Comparison of ENCODE assay signal across 8 mouse cellular contexts in the genomic region with DNA sequence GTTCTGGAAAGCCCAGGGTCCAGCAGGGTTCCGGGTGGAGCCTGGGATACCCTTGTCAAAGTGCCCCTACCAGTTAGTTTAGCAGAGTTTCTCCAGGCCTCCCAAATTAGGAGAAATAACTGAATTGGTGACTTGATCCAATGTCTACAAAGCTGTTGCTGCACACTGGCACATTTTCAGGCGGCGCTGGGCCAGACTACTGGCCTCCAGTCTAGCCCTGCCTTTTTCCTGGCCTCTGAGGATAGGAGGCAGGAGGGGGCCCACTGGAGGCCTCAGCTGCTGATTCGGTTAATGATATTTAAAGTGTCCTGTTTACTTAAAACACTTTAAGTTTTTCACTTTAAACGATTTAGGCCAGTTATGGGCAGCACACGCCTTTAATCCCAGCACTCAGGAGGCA. TPM values are rescaled to one million over a fixed set of nuclear protein-coding genes. Genes with fewer than 3 reads are reported as not detected.
DNase-seq lines count a peak whose midpoint lies in the region; ATAC-seq and TF ChIP-seq lines count a peak whose summit lies in the region.

No protein-coding gene starts in this region.

- WGBS in kidney, embryonic 16.5 days: 75% methylated on average over 6 of the region's 6 CpGs
- whole genome bisulfite sequencing in heart, embryonic 10.5 days: 78% methylated on average over 6 of the region's 6 CpGs
- WGBS in lung, embryonic 14.5 days: 55% methylated on average over 6 of the region's 6 CpGs
- WGBS in limb, embryonic 10.5 days: 86% methylated on average over 6 of the region's 6 CpGs

- no peak overlapping the region for H3K27ac ChIP-seq in kidney, embryonic 16.5 days (ENCODE audit: low read length)
- peak overlapping the region; percentile 86 for H3K27ac ChIP-seq in heart, embryonic 10.5 days
- no peak overlapping the region for H3K27ac ChIP-seq in lung, embryonic 14.5 days (ENCODE audit: low read depth)
- no peak overlapping the region for H3K27ac ChIP-seq in limb, embryonic 10.5 days

- no peak overlapping the region for H3K4me2 ChIP-seq in kidney, embryonic 16.5 days (replicated peaks; ENCODE audit: low read depth, low read length)
- no peak overlapping the region; the same call in 1 of the 2 replicates for H3K4me2 ChIP-seq in lung, embryonic 14.5 days

- no peaks in the 10 kb centered on the region for H3K27me3 ChIP-seq in kidney, embryonic 16.5 days (ENCODE audit: insufficient read depth, low read length)
- H3K27me3 ChIP-seq in heart, embryonic 10.5 days (ENCODE audit: insufficient read depth, poor library complexity, severe bottlenecking): no peaks in the 10 kb centered on the region
- H3K27me3 ChIP-seq in lung, embryonic 14.5 days (ENCODE audit: insufficient read depth, low read length): no peaks in the 10 kb centered on the region
- H3K27me3 ChIP-seq in limb, embryonic 10.5 days (ENCODE audit: low read depth, poor library complexity, severe bottlenecking): no peaks in the 10 kb centered on the region

- no peak overlapping the region for H3K4me3 ChIP-seq in kidney, embryonic 16.5 days (ENCODE audit: low read length)
- no peak overlapping the region for H3K4me3 ChIP-seq in heart, embryonic 10.5 days
- no peak overlapping the region for H3K4me3 ChIP-seq in lung, embryonic 14.5 days (ENCODE audit: low read depth, low read length)
- H3K4me3 ChIP-seq in limb, embryonic 10.5 days: no peak overlapping the region

- no peak for TF ChIP-seq CTCF in lung, embryonic 14.5 days (IDR thresholded peaks at IDR 0.05; ENCODE audit: low read depth)

- H3K9ac ChIP-seq in kidney, embryonic 16.5 days (replicated peaks; ENCODE audit: low read length): no peak overlapping the region
- no peak overlapping the region for H3K9ac ChIP-seq in lung, embryonic 14.5 days

- DNase-seq in kidney, postnatal 10 days: peak; percentile 70
- DNase-seq in adrenal gland, postnatal 36 days: peak; percentile 69 to 80
- DNase-seq in heart, embryonic 10.5 days (ENCODE audit: low spot score): no peak
- peak; percentile 64 for DNase-seq in lung, embryonic 14.5 days
- DNase-seq in embryo, embryonic 11 days: no peak
- DNase-seq in limb, embryonic 10.5 days (ENCODE audit: low spot score): no peak

- H3K36me3 ChIP-seq in kidney, embryonic 16.5 days (ENCODE audit: insufficient read depth, low read length): no peaks in the 10 kb centered on the region
- peaks cover 12% of the 10 kb centered on the region; the same call in 1 of the 2 replicates for H3K36me3 ChIP-seq in heart, embryonic 10.5 days
- no peaks in the 10 kb centered on the region for H3K36me3 ChIP-seq in lung, embryonic 14.5 days (ENCODE audit: insufficient read depth)
- H3K36me3 ChIP-seq in limb, embryonic 10.5 days: no peaks in the 10 kb centered on the region

- no peak for ATAC-seq in kidney, embryonic 16.5 days (ENCODE audit: low FRiP score, low TSS enrichment)
- no peak for ATAC-seq in lung, embryonic 14.5 days (ENCODE audit: insufficient read depth)
- ATAC-seq in megakaryocyte-erythroid progenitor cell, adult 5-6 weeks (replicated peaks; ENCODE audit: low FRiP score, low TSS enrichment, poor library complexity, severe bottlenecking): no peak

- peaks cover 44% of the 10 kb centered on the region for H3K4me1 ChIP-seq in kidney, embryonic 16.5 days (ENCODE audit: insufficient read depth, low read length)
- peaks cover 60% of the 10 kb centered on the region for H3K4me1 ChIP-seq in heart, embryonic 10.5 days
- peaks cover 10% of the 10 kb centered on the region for H3K4me1 ChIP-seq in lung, embryonic 14.5 days (ENCODE audit: insufficient read depth)
- H3K4me1 ChIP-seq in limb, embryonic 10.5 days: peaks cover 15% of the 10 kb centered on the region; the same call in 1 of the 2 replicates

- H3K9me3 ChIP-seq in kidney, embryonic 16.5 days (ENCODE audit: low read length): no peaks in the 10 kb centered on the region
- no peaks in the 10 kb centered on the region for H3K9me3 ChIP-seq in heart, embryonic 10.5 days
- no peaks in the 10 kb centered on the region for H3K9me3 ChIP-seq in lung, embryonic 14.5 days (ENCODE audit: low read depth, low read length)
- H3K9me3 ChIP-seq in limb, embryonic 10.5 days (replicated peaks): no peaks in the 10 kb centered on the region

RNA-seq across cellular contexts. Expression of gene Slc41a3, which starts 19.7 kb away (rescaled TPM):
- polyA plus RNA-seq in kidney, embryonic 16.5 days (2015; fragmentation: Nextera tagmentation; extraction: Ambion mirVana): 6.7 and 7.2 TPM in 2 replicates
- total RNA-seq in adrenal gland, postnatal 36 days (2021): 10 to 100 TPM; 25.5 to 70.3 TPM
- polyA plus RNA-seq in heart, embryonic 10.5 days (2016; fragmentation: Nextera tagmentation; extraction: Ambion mirVana): 8.2 and 9.4 TPM in 2 replicates
- 4.7 and 5.4 TPM in 2 replicates for polyA plus RNA-seq in lung, embryonic 14.5 days (2014; fragmentation: Nextera tagmentation; extraction: Ambion mirVana)
- 1.6 and 2.4 TPM in 2 replicates for polyA plus RNA-seq in limb, embryonic 10.5 days (2016; fragmentation: Nextera tagmentation; extraction: Ambion mirVana)
- total RNA-seq in megakaryocyte-erythroid progenitor cell, adult 5-6 weeks (2014; fragmentation: Nextera tagmentation): 31.4 and 38.5 TPM in 2 replicates
- total RNA-seq in megakaryocyte-erythroid progenitor cell, adult 5-6 weeks (2017): 11.8 and 14.5 TPM in 2 replicates

Comparison
In these comparisons a context has a peak if more than half of its experiments do, and no peak if none do; other contexts are left out.
1. DNase-seq: peak in kidney, postnatal 10 days (single experiment), adrenal gland, postnatal 36 days (2 of 2) and lung, embryonic 14.5 days (single experiment); none in heart, embryonic 10.5 days (single experiment), embryo, embryonic 11 days (single experiment) and limb, embryonic 10.5 days (single experiment).